In genomic region chr12:116231612-116232011, GRCm38 (mm10) we compare ENCODE assay signal across 8 mouse cellular contexts. TPM values are rescaled to one million over a fixed set of nuclear protein-coding genes. Genes with fewer than 3 reads are reported as not detected.
DNase-seq lines count a peak whose midpoint lies in the region; ATAC-seq lines count a peak whose summit lies in the region.

No protein-coding gene starts in this region.

- no peak for ATAC-seq in erythroblast, adult 5-6 weeks (replicated peaks; ENCODE audit: low FRiP score, poor library complexity, severe bottlenecking)

- peak; percentile 7 for DNase-seq in cerebellum, adult 8-10 months
- DNase-seq in cerebellum, adult 11-12 months, result no peak
- peak; percentile 13 to 28 for DNase-seq in spleen, adult 18-20 months
- no peak for DNase-seq in spleen, postnatal 4 days (ENCODE audit: low spot score in 2 of 2)
- DNase-seq in heart, postnatal 4 days, result peak; percentile 80
- DNase-seq in ovary, adult 18-20 months (ENCODE audit: low spot score), result peak; percentile 75
- no peak for DNase-seq in yolk sac, embryonic 10.5 days (ENCODE audit: low spot score)

RNA-seq across cellular contexts. Expression of gene Wdr60, which starts 31.2 kb away (rescaled TPM):
- 1 to 10 TPM; 2.6 to 2.8 TPM for total RNA-seq in heart, postnatal 4 days (2021)
- 4.6 and 6.5 TPM in 2 replicates for total RNA-seq in erythroblast, adult 5-6 weeks (2015; ENCODE audit: low replicate concordance)
- 1.6 and 3.5 TPM in 2 replicates for total RNA-seq in erythroblast, adult 5-6 weeks (2017; ENCODE audit: low replicate concordance)

RNA-seq across cellular contexts. Expression of gene Gm11027, which starts 43.6 kb away (rescaled TPM):
- not detected for total RNA-seq in heart, postnatal 4 days (2021)
- total RNA-seq in erythroblast, adult 5-6 weeks (2015; ENCODE audit: low replicate concordance), result not detected in 2 replicates
- not detected in 2 replicates for total RNA-seq in erythroblast, adult 5-6 weeks (2017; ENCODE audit: low replicate concordance)

RNA-seq across cellular contexts. Expression of gene Esyt2, which starts 49.4 kb away (rescaled TPM):
- total RNA-seq in heart, postnatal 4 days (2021), result 10 to 100 TPM; 33.8 to 38.4 TPM
- 27.3 and 28.6 TPM in 2 replicates for total RNA-seq in erythroblast, adult 5-6 weeks (2015; ENCODE audit: low replicate concordance)
- 41.3 and 45.6 TPM in 2 replicates for total RNA-seq in erythroblast, adult 5-6 weeks (2017; ENCODE audit: low replicate concordance)

Comparison
In these comparisons a context has a peak if more than half of its experiments do, and no peak if none do; other contexts are left out.
1. DNase-seq: peak in cerebellum, adult 8-10 months (single experiment), spleen, adult 18-20 months (2 of 2), heart, postnatal 4 days (single experiment) and ovary, adult 18-20 months (single experiment); none in cerebellum, adult 11-12 months (single experiment), spleen, postnatal 4 days (0 of 2) and yolk sac, embryonic 10.5 days (single experiment).